Mouse (Mus musculus) embryonic stem cell, embryonic (primary cell): ENCODE measurements around the gene Prpf4.

ENCODE experiments used
- CTCF ChIA-PET, 4 experiments: fragments of 300-600 bp in 2 of 4; fragments of 350-600 bp in 2 of 4; sonication (Branson Sonifier 250); formaldehyde crosslinking; loops; one replicate each; lab custom pipeline; 2022; ENCODE audit warnings: inconsistent platforms in 2 of 4; lab: Charles Lee
- POLR2A ChIA-PET, 4 experiments: fragments of 300-600 bp in 2 of 4; fragments of 350-600 bp in 2 of 4; sonication (Branson Sonifier 250); formaldehyde crosslinking; loops; one replicate each; lab custom pipeline; 2022; ENCODE audit warnings: antibody characterized with exemption in 4 of 4, inconsistent platforms in 1 of 4; lab: Charles Lee

Prpf4 gene

GRCm38 (mm10) chr4:62409615-62410014 lies 1.0 kb downstream of the Prpf4 start:
- CTCF ChIA-PET, result interaction anchor here in 1 of 4 experiments (0.6 to 1.1 kb wide), 2 partner anchors 11 to 17 kb away, joined by 3 read pairs; no protein-coding TSS in a partner anchor
- POLR2A ChIA-PET, result interaction anchor here (0.6 to 8.8 kb wide), 37 partner anchors 8 to 201 kb away, joined by 3 to 126 read pairs (median 6); partner anchors contain the start of genes Fkbp15 (in 3 of the 4), Slc31a1 (in 3 of the 4), 4933430I17Rik (in 1 of the 4) and Alad (in 1 of the 4)

GRCm38 (mm10) chr4:62410325-62410724 lies 1.7 kb downstream of the Prpf4 start:
- ChIA-PET POLR2A (interaction anchor here in 2 of 4 experiments (0.6 to 8.8 kb wide), 15 partner anchors 11 to 202 kb away, joined by 3 to 126 read pairs (median 6); partner anchors contain the start of genes Fkbp15 (in 2 of the 2), Slc31a1 (in 2 of the 2) and Rnf183 (in 1 of the 2)), CTCF (no interaction called here)

DNA sequence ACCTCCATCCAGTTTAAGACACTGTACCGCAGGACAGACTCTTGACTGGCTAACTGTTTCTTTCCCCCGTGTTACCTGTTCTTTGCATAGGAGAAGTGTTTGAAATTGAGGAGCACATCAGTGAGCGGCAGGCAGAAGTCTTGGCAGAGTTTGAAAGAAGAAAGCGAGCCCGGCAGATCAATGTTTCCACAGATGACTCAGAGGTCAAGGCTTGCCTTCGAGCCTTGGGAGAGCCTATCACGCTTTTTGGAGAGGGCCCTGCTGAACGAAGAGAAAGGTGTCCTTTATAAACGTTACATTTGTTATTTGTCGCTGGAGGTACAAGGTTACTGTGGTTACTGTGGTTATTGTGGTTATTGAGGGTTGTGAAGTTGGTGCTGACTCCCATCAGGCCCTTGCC lies 3.0 kb downstream of the Prpf4 start:
- ChIA-PET CTCF (no interaction called here), POLR2A (interaction anchor here in 3 of 4 experiments (0.5 to 8.8 kb wide), 7 partner anchors 9 to 59 kb away, joined by 3 to 126 read pairs (median 4); partner anchors contain the start of genes Fkbp15 (in 2 of the 3), Slc31a1 (in 2 of the 3) and Wdr31 (in 1 of the 3))

- ChIA-PET POLR2A (interaction anchor here in 1 of 4 experiments (1.0 to 14.4 kb wide), 3 partner anchors 10 to 11 kb away, joined by 5 to 126 read pairs (median 18); partner anchors contain the start of genes Cdc26 and Prpf4), CTCF (no interaction called here)
These were observed 9.9 kb downstream of the Prpf4 start for GRCm38 (mm10) chr4:62418448-62418847.

DNA sequence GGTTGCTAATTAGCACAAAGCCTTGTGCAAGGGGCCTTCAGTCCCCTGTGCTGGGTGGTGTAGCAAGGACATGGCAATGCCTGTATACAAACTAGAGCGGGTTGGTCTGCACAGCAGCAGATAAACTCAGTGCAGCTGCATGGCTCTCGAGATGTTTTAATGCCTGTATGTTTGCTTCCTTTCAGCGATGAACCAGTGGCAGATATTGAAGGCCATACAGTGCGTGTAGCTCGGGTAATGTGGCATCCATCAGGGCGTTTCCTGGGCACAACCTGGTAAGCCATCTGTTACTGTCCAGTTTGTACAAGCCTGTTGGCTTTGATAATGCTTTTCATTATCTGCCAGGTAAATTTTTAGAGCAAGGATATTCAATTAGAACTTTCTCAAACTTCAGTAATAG lies 10.5 kb downstream of the Prpf4 start:
- CTCF ChIA-PET, result no interaction called here
- POLR2A ChIA-PET, result interaction anchor here in 1 of 4 experiments (1.0 to 14.4 kb wide), 2 partner anchors 11 kb away, joined by 5 to 126 read pairs; partner anchors contain the start of genes Cdc26 and Prpf4

DNA sequence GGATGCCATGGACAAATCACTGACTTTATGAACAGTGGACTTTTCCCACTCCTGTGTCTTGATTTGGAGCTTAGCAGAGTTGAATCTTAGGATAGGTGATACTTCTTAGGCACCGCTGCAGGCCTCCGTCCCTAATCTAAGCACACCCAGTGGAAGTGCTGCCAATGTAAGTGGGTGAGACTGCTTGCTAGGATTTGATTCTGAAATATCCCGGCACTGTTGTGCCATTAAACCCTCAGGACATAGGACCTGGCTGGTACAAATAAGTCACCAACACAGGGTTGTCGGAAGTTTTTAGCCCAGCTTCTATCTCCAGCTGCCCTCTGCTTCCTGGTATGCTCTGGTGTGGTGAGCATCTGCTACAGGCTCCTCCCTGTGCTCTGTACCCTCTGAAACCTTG lies 17.3 kb downstream of the Prpf4 start:
- CTCF ChIA-PET, result interaction anchor here in 1 of 4 experiments (0.7 kb wide), 1 partner anchor 338 kb away, joined by 6 read pairs; no protein-coding TSS in a partner anchor
- POLR2A ChIA-PET, result interaction anchor here in 1 of 4 experiments (0.6 to 14.4 kb wide), 5 partner anchors 10 to 122 kb away, joined by 3 to 126 read pairs (median 4); partner anchors contain the start of genes Cdc26 and Prpf4

- ChIA-PET POLR2A (interaction anchor here in 3 of 4 experiments (0.6 to 14.4 kb wide), 8 partner anchors 9 to 101 kb away, joined by 3 to 126 read pairs (median 6); partner anchors contain the start of genes Cdc26 (in 2 of the 3), Fkbp15 (in 2 of the 3), Prpf4 (in 2 of the 3) and Slc31a1 (in 2 of the 3)), CTCF (interaction anchor here in 3 of 4 experiments (0.6 to 0.8 kb wide), 5 partner anchors 21 to 224 kb away, joined by 3 to 7 read pairs (median 5); no protein-coding TSS in a partner anchor)
These were observed 19.6 kb downstream of the Prpf4 start for GRCm38 (mm10) chr4:62427978-62428758.

GRCm38 (mm10) chr4:62429616-62430015 lies 21.0 kb downstream of the Prpf4 start:
- CTCF ChIA-PET, result no interaction called here

DNA sequence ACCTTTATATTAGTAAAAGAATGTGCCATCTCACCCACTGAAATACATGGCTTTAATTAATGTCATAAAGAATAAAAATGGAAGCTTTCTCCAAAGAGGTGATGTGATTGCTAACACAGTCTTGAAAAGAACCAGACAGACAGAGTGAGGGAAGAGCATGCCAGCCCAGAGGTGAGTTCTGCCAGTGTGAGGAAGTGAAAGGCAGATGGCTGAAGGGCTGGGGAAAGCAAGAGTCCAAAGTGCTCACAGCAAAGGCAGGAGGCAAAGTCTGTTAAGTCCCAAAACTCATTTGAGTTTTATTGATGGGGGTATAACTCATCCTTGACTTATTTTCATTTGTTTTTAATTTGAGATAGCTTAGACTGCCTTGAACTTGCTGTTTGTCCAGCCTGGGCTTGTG lies 22.1 kb downstream of the Prpf4 start:
- CTCF ChIA-PET, result no interaction called here
- POLR2A ChIA-PET, result interaction anchor here in 3 of 4 experiments (0.8 to 14.4 kb wide), 6 partner anchors 10 to 124 kb away, joined by 3 to 126 read pairs (median 4); partner anchors contain the start of genes Cdc26 (in 1 of the 3), Fkbp15 (in 1 of the 3), Prpf4 (in 1 of the 3) and Slc31a1 (in 1 of the 3)

More at GRCm38 (mm10) chr4:62429616-62430015, 21.0 kb downstream of the Prpf4 start:
- POLR2A ChIA-PET, result interaction anchor here in 3 of 4 experiments (0.6 to 14.4 kb wide), 6 partner anchors 11 to 69 kb away, joined by 4 to 126 read pairs (median 10); partner anchors contain the start of genes Cdc26 (in 2 of the 3), Prpf4 (in 2 of the 3), Fkbp15 (in 1 of the 3) and Slc31a1 (in 1 of the 3)

DNA sequence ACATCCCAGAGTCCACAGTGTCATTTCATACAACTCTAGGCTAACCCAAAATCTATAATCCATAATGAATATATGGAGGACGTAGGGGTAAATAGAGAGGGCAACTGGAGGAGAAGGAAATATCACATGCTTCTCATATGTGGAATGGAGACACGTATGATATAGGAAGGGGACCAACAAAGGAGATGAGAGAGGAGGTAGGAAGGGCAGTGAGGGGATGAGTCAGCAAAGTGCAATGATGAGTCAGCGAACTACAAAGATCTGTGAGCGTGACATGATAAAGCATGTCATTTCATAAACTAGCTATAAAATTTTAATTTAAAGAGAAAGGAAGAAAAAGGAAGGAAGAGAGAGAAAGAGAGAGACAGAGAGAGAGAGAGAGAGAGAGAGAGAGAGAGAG lies 22.9 kb downstream of the Prpf4 start:
- ChIA-PET CTCF (no interaction called here), POLR2A (interaction anchor here in 2 of 4 experiments (0.6 to 14.4 kb wide), 3 partner anchors 23 to 420 kb away, joined by 3 to 126 read pairs (median 4); partner anchors contain the start of genes Cdc26 (in 1 of the 2) and Prpf4 (in 1 of the 2))

- ChIA-PET CTCF (interaction anchor here in 1 of 4 experiments (0.6 to 1.7 kb wide), 4 partner anchors 13 to 74 kb away, joined by 3 to 4 read pairs (median 3); partner anchors contain the start of genes Fkbp15 and Slc31a1), POLR2A (interaction anchor here in 3 of 4 experiments (0.8 to 1.8 kb wide), 7 partner anchors 25 to 91 kb away, joined by 3 to 16 read pairs (median 6); partner anchors contain the start of genes Cdc26 (in 2 of the 3), Fkbp15 (in 2 of the 3), Prpf4 (in 2 of the 3) and Slc31a1 (in 2 of the 3))
These were observed 25.6 kb downstream of the Prpf4 start for GRCm38 (mm10) chr4:62433939-62434870.

DNA sequence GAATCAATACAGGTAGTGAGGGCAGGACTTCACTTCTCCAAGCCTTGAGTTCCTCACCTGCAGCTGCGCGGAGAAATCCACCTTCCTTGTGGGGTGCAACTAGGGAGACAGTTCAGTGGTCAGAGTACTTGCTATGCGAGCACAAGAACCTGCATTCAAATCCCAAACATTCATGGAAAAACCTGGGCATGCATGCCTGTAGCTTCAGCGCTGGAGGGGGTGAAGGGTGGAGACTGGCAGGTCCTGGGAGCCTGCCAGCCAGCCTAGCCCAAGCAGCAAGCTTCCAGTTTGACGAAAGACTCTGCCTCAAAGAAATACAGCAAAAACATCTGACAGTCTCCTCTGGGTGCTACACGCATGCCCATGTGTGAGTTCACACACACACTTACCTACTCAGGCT lies 26.5 kb downstream of the Prpf4 start, which contains the start of gene Rnf183:
Rnf183 (minus strand) TSS at position 172 of the 400 bp plus-strand sequence.
- ChIA-PET CTCF (interaction anchor here in 1 of 4 experiments (1.7 kb wide), 1 partner anchor 20 kb away, joined by 3 read pairs; no protein-coding TSS in a partner anchor), POLR2A (interaction anchor here in 3 of 4 experiments (0.7 to 1.8 kb wide), 5 partner anchors 20 to 75 kb away, joined by 3 to 16 read pairs (median 6); partner anchors contain the start of genes Cdc26 (in 1 of the 3), Fkbp15 (in 1 of the 3), Prpf4 (in 1 of the 3) and Slc31a1 (in 1 of the 3))

DNA sequence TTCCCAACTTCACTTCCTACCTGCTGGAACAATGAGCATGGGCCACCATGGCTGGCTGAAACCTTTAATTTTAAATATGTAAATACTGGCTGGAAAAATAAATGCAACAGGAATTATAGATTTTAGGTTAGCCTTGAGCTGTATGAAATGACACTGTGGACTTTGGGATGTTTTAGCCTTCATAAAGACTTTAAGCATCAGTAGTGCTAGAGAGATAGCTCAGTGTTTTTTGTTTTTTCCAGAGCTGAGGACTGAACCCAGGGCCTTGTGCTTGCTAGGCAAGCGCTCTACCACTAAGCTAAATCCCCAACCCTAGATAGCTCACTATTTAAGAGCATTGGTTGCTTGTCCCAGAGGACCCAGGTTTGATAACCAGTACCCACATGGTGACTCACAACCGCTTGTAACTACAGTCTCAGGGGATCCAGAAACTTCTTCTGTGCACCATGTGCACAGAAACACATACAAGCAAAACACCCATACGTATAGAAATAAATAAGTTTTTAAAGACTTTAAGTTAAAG lies 28.7 kb downstream of the Prpf4 start:
- POLR2A ChIA-PET, result interaction anchor here in 1 of 4 experiments (0.8 kb wide), 1 partner anchor 76 kb away, joined by 3 read pairs; no protein-coding TSS in a partner anchor
- CTCF ChIA-PET, result no interaction called here

DNA sequence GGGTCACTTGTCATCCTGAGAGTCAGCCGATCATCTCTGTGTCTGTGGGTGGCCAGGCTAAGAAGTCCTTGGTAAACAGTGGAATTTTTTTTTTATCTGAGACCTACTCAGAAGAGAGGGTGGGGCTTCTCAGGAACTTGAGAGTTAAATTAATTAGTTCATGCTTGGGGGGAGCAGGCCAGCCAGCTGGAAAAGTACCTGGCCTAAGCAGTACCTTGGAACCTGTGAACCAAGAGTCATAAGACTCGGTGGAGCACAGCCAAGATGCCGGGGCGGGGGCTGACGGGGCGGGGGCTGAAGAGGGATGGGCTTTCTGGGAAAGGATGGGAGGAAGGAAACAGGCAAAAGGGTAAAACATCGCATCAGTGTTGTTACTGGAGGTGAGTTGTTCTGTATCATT lies 29.3 kb downstream of the Prpf4 start:
- ChIA-PET POLR2A (interaction anchor here in 1 of 4 experiments (0.8 kb wide), 1 partner anchor 77 kb away, joined by 3 read pairs; no protein-coding TSS in a partner anchor), CTCF (interaction anchor here in 1 of 4 experiments (0.6 kb wide), 1 partner anchor 27 kb away, joined by 3 read pairs; no protein-coding TSS in a partner anchor)

DNA sequence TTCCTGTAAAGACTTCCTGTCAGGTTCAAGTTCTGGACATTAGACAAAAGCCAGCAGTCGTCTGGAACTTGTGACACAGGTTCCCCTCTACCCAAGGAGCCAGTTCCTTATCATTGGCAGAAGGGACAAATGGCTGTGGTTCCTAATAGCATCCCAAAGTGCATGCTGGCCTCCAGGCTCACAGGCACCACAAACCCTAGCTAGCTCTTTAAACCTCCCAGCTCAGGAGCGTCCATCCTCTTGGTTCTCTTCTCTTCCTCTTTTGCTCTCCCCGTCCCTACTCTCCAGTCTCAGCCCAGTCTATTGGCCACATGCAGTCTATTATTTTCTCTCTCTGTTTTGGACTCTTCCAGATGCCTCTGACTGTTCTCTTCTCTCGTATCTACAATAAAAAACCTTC lies 31.2 kb downstream of the Prpf4 start:
- ChIA-PET POLR2A (interaction anchor here in 1 of 4 experiments (0.6 to 1.0 kb wide), 2 partner anchors 14 to 79 kb away, joined by 3 to 5 read pairs; no protein-coding TSS in a partner anchor), CTCF (interaction anchor here in 1 of 4 experiments (1.1 kb wide), 1 partner anchor 15 kb away, joined by 3 read pairs; no protein-coding TSS in a partner anchor)

DNA sequence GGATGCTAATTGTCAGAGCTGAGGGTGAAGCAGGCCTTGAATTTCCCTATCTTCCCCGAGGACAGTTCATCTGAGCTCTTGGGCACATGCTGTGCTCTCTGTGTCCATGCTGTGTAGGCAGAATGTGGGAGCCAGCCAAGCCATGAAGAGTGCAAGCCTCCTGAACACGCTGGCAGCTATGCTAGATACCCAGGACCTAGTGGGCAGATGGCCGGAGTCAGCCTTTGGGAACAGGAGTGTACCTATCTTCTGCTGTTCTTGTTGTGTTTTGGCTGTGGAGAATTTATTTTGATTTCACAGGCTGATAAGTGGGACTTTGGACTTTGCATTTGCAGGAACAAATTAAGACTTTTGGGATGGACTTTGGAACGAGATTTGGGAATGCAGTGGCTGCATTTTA lies 31.9 kb downstream of the Prpf4 start:
- POLR2A ChIA-PET, result interaction anchor here in 3 of 4 experiments (0.6 kb wide), 3 partner anchors 79 to 80 kb away, joined by 3 to 11 read pairs (median 5); partner anchors contain the start of genes Fkbp15 (in 2 of the 3) and Slc31a1 (in 2 of the 3)
- CTCF ChIA-PET, result interaction anchor here in 2 of 4 experiments (1.0 to 1.1 kb wide), 2 partner anchors 15 kb away, joined by 3 read pairs; no protein-coding TSS in a partner anchor
